ENCODE assay signal across 19 mouse cellular contexts in the genomic region with DNA sequence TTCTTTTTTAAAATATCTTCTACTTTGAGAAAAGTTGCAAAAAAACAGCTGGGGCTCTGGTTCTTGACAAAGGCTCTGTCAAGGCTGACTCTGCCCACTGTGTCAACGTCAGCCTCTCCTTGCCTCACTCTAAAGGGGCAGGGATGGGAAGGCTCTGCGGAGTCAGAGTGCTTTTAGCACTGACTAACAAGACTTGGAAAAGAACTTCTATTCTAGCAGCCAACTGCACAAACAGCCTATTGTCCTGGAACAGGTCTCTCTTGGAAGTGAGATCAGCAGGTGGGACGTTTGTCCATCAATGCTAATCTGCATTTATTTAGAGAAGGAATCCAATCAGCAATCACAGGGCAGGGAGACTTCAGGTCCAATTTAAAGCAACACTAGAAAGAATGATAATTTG.
"Had no signal": no experiment of that assay in that cellular context is flagged by ENCODE, and none has a peak within 500 bp of the region (broad histone marks: within the 10 kb centered on the region; RNA-seq: fewer than 3 reads in every experiment).

No protein-coding gene starts in this region.

- H3K27ac ChIP-seq: kidney, postnatal 0 days; limb, embryonic 12.5 days; limb, embryonic 15.5 days; liver, embryonic 14.5 days; macrophage; midbrain, embryonic 12.5 days; midbrain, embryonic 15.5 days; neural tube, embryonic 12.5 days; neural tube, embryonic 15.5 days had no signal

- H3K27me3 ChIP-seq: limb, embryonic 12.5 days; limb, embryonic 15.5 days; midbrain, embryonic 12.5 days; midbrain, embryonic 15.5 days; neural tube, embryonic 12.5 days; neural tube, embryonic 15.5 days had no signal

- H3K9me3 ChIP-seq: limb, embryonic 12.5 days; limb, embryonic 15.5 days; midbrain, embryonic 12.5 days; midbrain, embryonic 15.5 days; neural tube, embryonic 12.5 days; neural tube, embryonic 15.5 days had no signal

- H3K4me2 ChIP-seq: limb, embryonic 12.5 days; limb, embryonic 15.5 days; liver, embryonic 11.5 days; lung, embryonic 14.5 days; midbrain, embryonic 12.5 days; midbrain, embryonic 15.5 days; neural tube, embryonic 12.5 days; neural tube, embryonic 15.5 days had no signal

- H3K4me3 ChIP-seq: limb, embryonic 12.5 days; limb, embryonic 15.5 days; midbrain, embryonic 12.5 days; midbrain, embryonic 15.5 days; neural tube, embryonic 12.5 days; neural tube, embryonic 15.5 days had no signal

- DNase-seq: kidney, postnatal 36 days; left cerebral cortex, postnatal 4 days; liver, postnatal 0 days; lung, embryonic 14.5 days; right cerebral cortex, adult 18-20 months; right cerebral cortex, postnatal 14 days; right cerebral cortex, postnatal 4 days; thymus, postnatal 25 days had no signal

- H3K4me1 ChIP-seq: limb, embryonic 12.5 days; limb, embryonic 15.5 days; midbrain, embryonic 12.5 days; midbrain, embryonic 15.5 days; neural tube, embryonic 12.5 days; neural tube, embryonic 15.5 days had no signal

- H3K9ac ChIP-seq: limb, embryonic 12.5 days; limb, embryonic 15.5 days; liver, embryonic 14.5 days; liver, postnatal 0 days; lung, embryonic 14.5 days; midbrain, embryonic 12.5 days; midbrain, embryonic 15.5 days; neural tube, embryonic 12.5 days; neural tube, embryonic 15.5 days had no signal

- ATAC-seq: liver, postnatal 0 days; lung, postnatal 0 days; midbrain, embryonic 15.5 days had no signal
